Mouse (Mus musculus) limb, embryonic 10.5 days (tissue): ENCODE data around the gene Ptprt. TPM values are rescaled to one million over a fixed set of nuclear protein-coding genes. Genes with fewer than 3 reads are reported as not detected.

Source experiments
- DNase-seq: peaks from one replicate; pipeline ENCODE4 v3.0.0-alpha.2; 2017; ENCODE audit warnings: low spot score
- H3K27ac ChIP-seq: fragments of 300-500 bp; sonication (generic); 2 replicates; pipeline ENCODE4 v1.5.1; 2016; ENCODE audit warnings: mild to moderate bottlenecking
- H3K27me3 ChIP-seq: fragments of 300-500 bp; sonication (generic); 2 replicates; pipeline ENCODE4 v1.6.1; 2016; ENCODE audit warnings: low read depth, mild to moderate bottlenecking; ENCODE audit not compliant: poor library complexity, severe bottlenecking
- H3K36me3 ChIP-seq: fragments of 300-500 bp; sonication (generic); 2 replicates; pipeline ENCODE4 v1.6.1; 2016; ENCODE audit warnings: mild to moderate bottlenecking, moderate library complexity
- H3K4me1 ChIP-seq: fragments of 300-500 bp; sonication (generic); 2 replicates; pipeline ENCODE4 v1.6.1; 2016
- H3K4me3 ChIP-seq: fragments of 300-500 bp; sonication (generic); 2 replicates; pipeline ENCODE4 v1.5.1; 2016; ENCODE audit warnings: mild to moderate bottlenecking, moderate library complexity
- H3K9me3 ChIP-seq: fragments of 300-500 bp; sonication (generic); replicated peaks from 2 replicates; pipeline ENCODE4 v1.6.1; 2016; ENCODE audit warnings: mild to moderate bottlenecking
- WGBS: fragments of 180-500 bp; shearing (Covaris S2); methylation state at CpG from one replicate; pipeline ENCODE4 v1.1.7; 2016; 5-methylcytosine and 5-hydroxymethylcytosine counted together
- polyA plus RNA-seq: library from polyadenylated mRNA; unstranded; fragments of >200 nt; fragmentation: Nextera tagmentation; extraction: Ambion mirVana; gene quantifications from 2 replicates; pipeline ENCODE4 v1.2.1, GENCODE M21; 2016

The Ptprt gene
- polyA plus RNA-seq, 1 experiment from 2014 or later = 1.0 TPM

DNA sequence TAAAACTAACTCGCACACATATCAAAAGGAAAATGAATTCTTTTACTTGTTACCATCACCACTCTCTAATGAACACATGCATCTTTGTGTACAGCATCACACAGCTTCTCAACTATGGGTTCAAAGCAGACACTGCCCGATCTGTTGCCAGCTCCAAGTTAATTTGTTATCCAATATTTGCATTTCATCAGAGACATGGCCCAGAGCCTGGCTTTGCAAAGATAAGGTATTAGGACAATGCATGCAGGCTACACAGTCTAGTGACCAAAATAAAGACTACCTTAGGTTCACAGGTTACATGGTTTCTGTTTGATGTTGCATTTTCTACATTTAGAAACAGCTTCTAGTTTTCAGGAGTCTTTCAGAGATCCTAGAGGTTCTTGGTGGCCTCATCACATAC is 719.0 kb downstream of the Ptprt start:
- no peak overlapping the region for H3K27ac ChIP-seq
- no peak for DNase-seq
- H3K4me1 ChIP-seq = no peaks in the 10 kb centered on the region
- no peaks in the 10 kb centered on the region for H3K36me3 ChIP-seq
- H3K27me3 ChIP-seq = no peaks in the 10 kb centered on the region
- 89% methylated on average over 2 of the region's 2 CpGs for WGBS
- no peak overlapping the region for H3K4me3 ChIP-seq
- no peaks in the 10 kb centered on the region for H3K9me3 ChIP-seq

- WGBS = 89% methylated on average over 7 of the region's 7 CpGs
- no peaks in the 10 kb centered on the region for H3K9me3 ChIP-seq
These were observed 753.7 kb downstream of the Ptprt start for GRCm38 (mm10) chr2:161907214-161907613.

DNA sequence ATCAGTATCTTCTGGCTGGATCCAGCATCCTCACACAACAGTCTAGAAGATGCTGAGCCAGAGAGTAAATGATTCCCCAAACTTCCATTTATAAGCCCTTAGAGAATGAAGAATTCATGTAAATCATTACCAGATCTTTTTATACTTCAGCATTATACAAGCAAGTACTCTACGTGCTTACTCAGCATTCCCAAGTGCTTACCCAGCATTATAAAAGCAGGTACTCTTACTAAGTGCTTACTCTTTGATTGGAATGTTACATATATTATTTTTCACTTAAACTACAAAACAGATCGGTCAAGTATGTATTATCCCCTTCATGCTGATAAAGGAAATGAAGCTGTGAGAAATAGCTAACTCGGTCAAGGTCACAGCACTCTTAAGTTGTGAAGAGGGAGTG is 758.8 kb downstream of the Ptprt start:
- H3K27ac ChIP-seq = no peak overlapping the region
- no peak overlapping the region for H3K4me3 ChIP-seq
- no peaks in the 10 kb centered on the region for H3K4me1 ChIP-seq
- H3K36me3 ChIP-seq = no peaks in the 10 kb centered on the region
- DNase-seq = no peak
- no peaks in the 10 kb centered on the region for H3K9me3 ChIP-seq
- no peaks in the 10 kb centered on the region for H3K27me3 ChIP-seq
- WGBS = 88% methylated on average over 3 of the region's 3 CpGs

More at GRCm38 (mm10) chr2:161907214-161907613, 753.7 kb downstream of the Ptprt start:
- no peak for DNase-seq
- Histone ChIP-seq H3K4me3 (no peak overlapping the region), H3K4me1 (no peaks in the 10 kb centered on the region), H3K27me3 (no peaks in the 10 kb centered on the region), H3K36me3 (no peaks in the 10 kb centered on the region), H3K27ac (no peak overlapping the region)

- H3K27ac ChIP-seq = no peak overlapping the region
- H3K27me3 ChIP-seq = no peaks in the 10 kb centered on the region
- no peaks in the 10 kb centered on the region for H3K36me3 ChIP-seq
- H3K4me3 ChIP-seq = no peak overlapping the region
- no peaks in the 10 kb centered on the region for H3K4me1 ChIP-seq
- no peak for DNase-seq
- H3K9me3 ChIP-seq = no peaks in the 10 kb centered on the region
- WGBS = 91% methylated on average over 4 of the region's 4 CpGs
These were observed 776.5 kb downstream of the Ptprt start for GRCm38 (mm10) chr2:161884446-161884845.

- WGBS = 80% methylated on average over 4 of the region's 4 CpGs
- no peak for DNase-seq
- Histone ChIP-seq H3K27me3 (no peaks in the 10 kb centered on the region), H3K4me1 (no peaks in the 10 kb centered on the region), H3K36me3 (no peaks in the 10 kb centered on the region), H3K9me3 (no peaks in the 10 kb centered on the region), H3K27ac (no peak overlapping the region), H3K4me3 (no peak overlapping the region)
These were observed 778.4 kb downstream of the Ptprt start for GRCm38 (mm10) chr2:161882580-161882979.

- Histone ChIP-seq H3K36me3 (no peaks in the 10 kb centered on the region), H3K4me3 (no peak overlapping the region), H3K27ac (no peak overlapping the region), H3K9me3 (no peaks in the 10 kb centered on the region), H3K4me1 (no peaks in the 10 kb centered on the region), H3K27me3 (no peaks in the 10 kb centered on the region)
- WGBS = 96% methylated on average over 3 of the region's 3 CpGs
- no peak for DNase-seq
These were observed 780.0 kb downstream of the Ptprt start for GRCm38 (mm10) chr2:161880941-161881340.

- H3K4me3 ChIP-seq = no peak overlapping the region
- DNase-seq = no peak
- H3K36me3 ChIP-seq = no peaks in the 10 kb centered on the region
- WGBS = 65% methylated on average over 4 of the region's 4 CpGs
- no peaks in the 10 kb centered on the region for H3K9me3 ChIP-seq
- no peak overlapping the region for H3K27ac ChIP-seq
- no peaks in the 10 kb centered on the region for H3K4me1 ChIP-seq
- H3K27me3 ChIP-seq = no peaks in the 10 kb centered on the region
These were observed 795.7 kb downstream of the Ptprt start for GRCm38 (mm10) chr2:161865231-161865630.

DNA sequence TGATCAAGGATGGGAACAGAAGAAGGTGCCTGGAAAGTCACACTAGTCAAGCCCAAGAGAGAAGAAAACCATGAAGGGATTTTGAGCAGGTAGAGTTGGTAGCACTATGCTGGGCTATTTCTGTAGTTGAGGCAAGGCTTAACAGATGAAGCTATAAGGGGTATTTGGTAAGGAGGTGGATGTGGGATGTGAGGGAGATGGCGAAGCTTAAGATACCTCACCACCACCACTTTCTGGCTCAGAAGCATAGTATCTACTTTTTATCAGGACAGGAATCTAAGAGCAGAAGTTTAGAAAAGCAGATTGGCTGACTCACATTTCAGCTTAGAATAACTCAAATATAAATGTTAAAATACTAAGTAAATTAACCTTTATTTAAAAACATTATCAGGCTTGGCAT is 802.1 kb downstream of the Ptprt start:
- no peak overlapping the region for H3K27ac ChIP-seq
- H3K27me3 ChIP-seq = no peaks in the 10 kb centered on the region
- WGBS = 95% methylated on average over 1 of the region's 1 CpGs
- no peak overlapping the region for H3K4me3 ChIP-seq
- no peaks in the 10 kb centered on the region for H3K4me1 ChIP-seq
- H3K36me3 ChIP-seq = no peaks in the 10 kb centered on the region
- H3K9me3 ChIP-seq = no peaks in the 10 kb centered on the region
- no peak for DNase-seq

DNA sequence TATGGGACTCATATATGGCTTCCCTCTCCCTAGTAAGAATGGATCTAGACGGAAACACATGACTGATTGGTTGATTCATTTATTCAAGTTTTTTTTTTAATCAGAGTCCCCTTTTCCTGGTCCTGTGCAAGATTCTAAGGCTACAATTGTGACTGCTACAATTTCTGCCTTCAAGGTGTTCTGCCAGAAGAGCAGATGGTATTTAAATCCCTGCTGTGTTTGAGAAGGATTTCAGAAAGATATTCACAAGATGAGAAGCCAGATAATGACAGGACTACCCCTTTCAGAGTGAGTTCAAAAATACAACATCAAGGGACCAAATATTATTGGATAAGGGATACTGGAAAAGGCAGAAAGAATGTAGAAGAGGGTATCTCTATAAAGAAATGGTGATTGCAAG is 802.6 kb downstream of the Ptprt start:
- WGBS = 81% methylated on average over 1 of the region's 1 CpGs
- H3K36me3 ChIP-seq = no peaks in the 10 kb centered on the region
- H3K4me1 ChIP-seq = no peaks in the 10 kb centered on the region
- no peaks in the 10 kb centered on the region for H3K9me3 ChIP-seq
- no peak for DNase-seq
- no peak overlapping the region for H3K27ac ChIP-seq
- no peaks in the 10 kb centered on the region for H3K27me3 ChIP-seq
- H3K4me3 ChIP-seq = no peak overlapping the region

DNA sequence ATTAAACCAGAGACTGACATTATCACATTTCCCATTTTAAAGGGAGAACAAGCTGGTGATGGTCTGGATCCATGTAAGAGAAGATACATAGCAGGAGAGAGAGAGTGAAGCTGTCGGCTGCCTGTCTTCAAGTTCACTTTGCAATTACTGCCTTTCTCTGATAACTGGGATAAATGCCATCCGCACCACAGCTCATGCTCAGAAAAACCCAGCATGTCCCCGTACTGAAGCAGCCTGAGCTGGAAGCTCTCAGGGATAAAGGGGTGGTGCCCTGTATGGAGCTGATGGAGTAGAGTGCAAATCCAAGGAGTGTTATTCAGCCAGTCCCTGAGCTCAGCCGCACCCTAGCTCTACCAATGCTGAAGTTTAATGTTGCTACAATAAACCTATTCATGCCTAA is 825.9 kb downstream of the Ptprt start:
- Histone ChIP-seq H3K27ac (no peak overlapping the region), H3K36me3 (no peaks in the 10 kb centered on the region), H3K4me3 (no peak overlapping the region), H3K4me1 (no peaks in the 10 kb centered on the region), H3K27me3 (no peaks in the 10 kb centered on the region), H3K9me3 (no peaks in the 10 kb centered on the region)
- no peak for DNase-seq
- 88% methylated on average over 4 of the region's 4 CpGs for WGBS

DNA sequence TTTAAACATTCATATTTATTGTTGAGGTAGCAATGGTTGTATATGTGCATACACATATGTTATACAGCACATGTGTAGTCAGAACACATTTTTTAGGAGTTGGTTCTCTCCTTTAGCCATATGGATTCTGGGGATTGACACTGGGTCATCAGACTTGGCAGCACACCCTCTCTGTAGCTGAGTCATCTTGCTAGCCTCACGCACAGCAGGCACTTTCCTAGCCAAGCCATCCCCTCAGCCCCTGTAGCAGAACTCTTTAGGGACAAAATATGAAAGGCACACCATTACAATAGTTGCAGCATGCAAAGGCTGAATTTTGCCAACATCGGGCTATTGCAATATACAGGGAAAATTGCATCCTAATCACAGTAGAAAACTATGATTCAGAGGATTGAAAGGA is 827.1 kb downstream of the Ptprt start:
- 84% methylated on average over 2 of the region's 2 CpGs for WGBS
- no peaks in the 10 kb centered on the region for H3K36me3 ChIP-seq
- DNase-seq = no peak
- no peaks in the 10 kb centered on the region for H3K4me1 ChIP-seq
- no peak overlapping the region for H3K4me3 ChIP-seq
- H3K9me3 ChIP-seq = no peaks in the 10 kb centered on the region
- H3K27ac ChIP-seq = no peak overlapping the region
- no peaks in the 10 kb centered on the region for H3K27me3 ChIP-seq

GRCm38 (mm10) chr2:161813326-161813725 is 847.6 kb downstream of the Ptprt start:
- no peak overlapping the region for H3K27ac ChIP-seq
- 81% methylated on average over 1 of the region's 1 CpGs for WGBS
- H3K4me1 ChIP-seq = no peaks in the 10 kb centered on the region
- H3K9me3 ChIP-seq = no peaks in the 10 kb centered on the region
- DNase-seq = no peak
- H3K27me3 ChIP-seq = no peaks in the 10 kb centered on the region
- no peaks in the 10 kb centered on the region for H3K36me3 ChIP-seq
- H3K4me3 ChIP-seq = no peak overlapping the region

DNA sequence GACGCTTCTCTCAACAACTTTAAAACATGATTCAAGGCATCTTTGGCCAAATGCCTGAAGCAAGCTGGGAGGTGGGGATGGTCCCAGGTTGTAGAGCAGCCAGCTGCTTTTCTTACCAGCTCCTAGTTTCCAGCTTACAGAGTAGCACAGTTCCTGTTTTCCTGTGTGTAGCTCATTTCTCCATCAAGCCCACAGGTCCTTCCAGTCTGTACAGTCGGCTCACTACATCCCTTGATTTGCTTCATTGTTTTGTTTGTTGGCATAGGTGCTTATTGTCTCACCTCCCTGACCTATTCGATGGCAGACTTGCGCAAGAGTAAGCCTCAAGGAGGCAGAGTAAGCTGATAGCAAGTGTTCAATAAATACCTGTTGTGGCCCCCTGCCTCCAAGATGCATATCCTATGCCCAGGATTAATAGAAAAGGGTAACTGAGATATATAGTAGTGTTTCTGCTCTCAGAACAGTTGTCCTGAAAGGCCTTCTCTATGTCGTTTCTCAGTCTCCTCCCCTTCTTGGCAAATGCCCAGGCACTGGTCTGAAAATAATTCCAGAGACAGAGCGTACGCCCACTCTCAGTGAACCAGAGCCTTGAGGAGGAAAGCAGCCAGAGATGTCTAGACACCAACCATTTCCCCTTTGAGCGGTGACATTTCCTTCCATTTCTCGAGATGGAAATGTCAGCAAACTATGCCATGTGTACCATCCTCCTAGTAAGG is 852.7 kb downstream of the Ptprt start:
- no peak for DNase-seq
- Histone ChIP-seq H3K9me3 (no peaks in the 10 kb centered on the region), H3K36me3 (no peaks in the 10 kb centered on the region), H3K4me1 (no peaks in the 10 kb centered on the region; the same call in 1 of the 2 replicates), H3K4me3 (no peak overlapping the region), H3K27me3 (no peaks in the 10 kb centered on the region), H3K27ac (no peak overlapping the region)
- WGBS = 88% methylated on average over 9 of the region's 9 CpGs
